Mouse (Mus musculus): Measurements from ENCODE around the gene Olfr1368.
A peak's percentile ranks its signal among the peaks of the same experiment; 100 is the strongest.

Olfr1368 gene

GRCm38 (mm10) chr13:21145767-21146166 is at the start of gene Olfr1368:
Gene Olfr1368 (minus strand): TSS chr13:21145867.
- no peak for DNase-seq

- no peak for DNase-seq
Measured at GRCm38 (mm10) chr13:21185521-21185920, 39.9 kb upstream of the Olfr1368 start.

- DNase-seq: no peak
Measured at GRCm38 (mm10) chr13:21183661-21184060, 38.0 kb upstream of the Olfr1368 start.

GRCm38 (mm10) chr13:21183066-21183465 is 37.4 kb upstream of the Olfr1368 start:
- no peak for DNase-seq

GRCm38 (mm10) chr13:21181996-21182395 is 36.3 kb upstream of the Olfr1368 start:
- DNase-seq: no peak

- DNase-seq: no peak
Measured at GRCm38 (mm10) chr13:21180551-21181530, 35.2 kb upstream of the Olfr1368 start.

- DNase-seq: peak; percentile 94
Measured at GRCm38 (mm10) chr13:21179724-21180550, 34.3 kb upstream of the Olfr1368 start.

GRCm38 (mm10) chr13:21179367-21179723 is 33.7 kb upstream of the Olfr1368 start, which contains the start of gene Trim27:
Gene Trim27 (plus strand): TSS chr13:21179445.
- no peak for DNase-seq

GRCm38 (mm10) chr13:21178364-21178763 is 32.7 kb upstream of the Olfr1368 start:
- no peak for DNase-seq

- DNase-seq: no peak
Measured at GRCm38 (mm10) chr13:21177657-21178056, 32.0 kb upstream of the Olfr1368 start.

- no peak for DNase-seq
Measured at GRCm38 (mm10) chr13:21176733-21177132, 31.1 kb upstream of the Olfr1368 start.

GRCm38 (mm10) chr13:21173072-21173471 is 27.4 kb upstream of the Olfr1368 start:
- DNase-seq: peak; percentile 85

- DNase-seq: no peak
Measured at GRCm38 (mm10) chr13:21172241-21173027, 26.8 kb upstream of the Olfr1368 start.

- no peak for DNase-seq
Measured at GRCm38 (mm10) chr13:21171600-21172150, 26.0 kb upstream of the Olfr1368 start.

GRCm38 (mm10) chr13:21171156-21171530 is 25.5 kb upstream of the Olfr1368 start:
- DNase-seq: no peak

- DNase-seq: no peak
Measured at GRCm38 (mm10) chr13:21170431-21171155, 24.9 kb upstream of the Olfr1368 start.

GRCm38 (mm10) chr13:21169657-21170430 is 24.2 kb upstream of the Olfr1368 start:
- peak; percentile 74 for DNase-seq

GRCm38 (mm10) chr13:21169121-21169656 is 23.5 kb upstream of the Olfr1368 start:
- no peak for DNase-seq

- no peak for DNase-seq
Measured at GRCm38 (mm10) chr13:21168371-21169011, 22.8 kb upstream of the Olfr1368 start.

GRCm38 (mm10) chr13:21167910-21168300 is 22.2 kb upstream of the Olfr1368 start:
- DNase-seq: no peak
